Mouse (Mus musculus) stomach, embryonic 14.5 days (tissue): ENCODE results near the gene Zfp692. TPM values are rescaled to one million over a fixed set of nuclear protein-coding genes. Genes with fewer than 3 reads are reported as not detected.
A peak's percentile ranks its signal among the peaks of the same experiment; 100 is the strongest.

Experiments used
- ATAC-seq: fragments of 200-750 bp; cut with Nextera tagmentation; 2 replicates; pipeline ENCODE4 v1.8.0; 2017; ENCODE audit warnings: low read depth, moderate TSS enrichment; ENCODE audit not compliant: insufficient number of reproducible peaks, insufficient read depth, low FRiP score
- H3K27ac ChIP-seq: fragments of 300-500 bp; sonication (generic); 2 replicates; pipeline ENCODE4 v1.5.1; 2014; ENCODE audit warnings: mild to moderate bottlenecking, low read length, moderate library complexity, mixed read lengths
- H3K27me3 ChIP-seq: fragments of 300-500 bp; sonication (generic); 2 replicates; pipeline ENCODE4 v1.6.1; 2014; ENCODE audit warnings: low read length, control low read depth, mixed read lengths; ENCODE audit not compliant: control insufficient read depth, insufficient read depth
- H3K36me3 ChIP-seq: fragments of 300-500 bp; sonication (generic); 2 replicates; pipeline ENCODE4 v1.6.1; 2014; ENCODE audit warnings: mild to moderate bottlenecking, control low read depth, low read length, moderate library complexity, mixed read lengths; ENCODE audit not compliant: control insufficient read depth, insufficient read depth
- H3K4me1 ChIP-seq: fragments of 300-500 bp; sonication (generic); 2 replicates; pipeline ENCODE4 v1.6.1; 2014; ENCODE audit warnings: low read length, control low read depth, mixed read lengths; ENCODE audit not compliant: control insufficient read depth, insufficient read depth
- H3K4me2 ChIP-seq: fragments of 300-500 bp; sonication (generic); replicated peaks from 2 replicates; pipeline ENCODE4 v1.6.1; 2014; ENCODE audit warnings: low read depth, low read length, control low read depth
- H3K4me3 ChIP-seq: fragments of 300-500 bp; sonication (generic); 2 replicates; pipeline ENCODE4 v1.5.1; 2014; ENCODE audit warnings: low read depth, low read length, control low read depth
- H3K9ac ChIP-seq: fragments of 300-500 bp; sonication (generic); replicated peaks from 2 replicates; pipeline ENCODE4 v1.6.1; 2014; ENCODE audit warnings: low read depth, mild to moderate bottlenecking, control low read depth, low read length, moderate library complexity, mixed read lengths
- H3K9me3 ChIP-seq: fragments of 300-500 bp; sonication (generic); 2 replicates; pipeline ENCODE4 v1.6.1; 2016; ENCODE audit warnings: low read depth, low read length, control low read depth; ENCODE audit not compliant: control insufficient read depth
- WGBS: fragments of 180-500 bp; shearing (Covaris S2); extraction: QIAGEN DNeasy Blood & Tissue Kit; methylation state at CpG from one replicate; pipeline ENCODE4 v1.1.7; 2014; 5-methylcytosine and 5-hydroxymethylcytosine counted together
- polyA plus RNA-seq: library from polyadenylated mRNA; unstranded; fragments of >200 nt; fragmentation: Nextera tagmentation; extraction: Ambion mirVana; gene quantifications from 2 replicates; pipeline ENCODE4 v1.2.1, GENCODE M21; 2014

Gene Zfp692
- polyA plus RNA-seq, 1 experiment from 2014 or later = 19.8 TPM

- Histone ChIP-seq H3K9me3 (no peaks in the 10 kb centered on the region), H3K27ac (no peak overlapping the region), H3K9ac (no peak overlapping the region), H3K36me3 (no peaks in the 10 kb centered on the region), H3K4me2 (no peak overlapping the region), H3K27me3 (no peaks in the 10 kb centered on the region), H3K4me1 (no peaks in the 10 kb centered on the region), H3K4me3 (no peak overlapping the region)
- ATAC-seq = no peak
- WGBS = 68% methylated on average over 4 of the region's 4 CpGs
Observed at GRCm38 (mm10) chr11:58275756-58276155, 31.1 kb upstream of the Zfp692 start.

GRCm38 (mm10) chr11:58281970-58282496 lies 24.8 kb upstream of the Zfp692 start:
- Histone ChIP-seq H3K4me2 (no peak overlapping the region), H3K9ac (no peak overlapping the region), H3K4me1 (no peaks in the 10 kb centered on the region), H3K4me3 (no peak overlapping the region), H3K27me3 (no peaks in the 10 kb centered on the region), H3K36me3 (no peaks in the 10 kb centered on the region), H3K9me3 (no peaks in the 10 kb centered on the region), H3K27ac (no peak overlapping the region)
- 84% methylated on average over 13 of the region's 13 CpGs for WGBS
- ATAC-seq = no peak

GRCm38 (mm10) chr11:58282518-58282917 lies 24.4 kb upstream of the Zfp692 start:
- WGBS = 82% methylated on average over 5 of the region's 5 CpGs
- H3K36me3 ChIP-seq = no peaks in the 10 kb centered on the region
- no peak overlapping the region for H3K4me3 ChIP-seq

GRCm38 (mm10) chr11:58289992-58290682 lies 16.7 kb upstream of the Zfp692 start:
- H3K27me3 ChIP-seq = no peaks in the 10 kb centered on the region
- H3K9ac ChIP-seq = no peak overlapping the region
- no peak overlapping the region for H3K4me3 ChIP-seq
- no peaks in the 10 kb centered on the region for H3K9me3 ChIP-seq
- H3K27ac ChIP-seq = no peak overlapping the region
- no peak overlapping the region for H3K4me2 ChIP-seq
- no peaks in the 10 kb centered on the region for H3K4me1 ChIP-seq
- 71% methylated on average over 9 of the region's 9 CpGs for WGBS
- no peak for ATAC-seq
- no peaks in the 10 kb centered on the region for H3K36me3 ChIP-seq

More at GRCm38 (mm10) chr11:58282518-58282917, 24.4 kb upstream of the Zfp692 start:
- no peak for ATAC-seq
- Histone ChIP-seq H3K27me3 (no peaks in the 10 kb centered on the region), H3K9ac (no peak overlapping the region), H3K4me2 (no peak overlapping the region), H3K27ac (no peak overlapping the region), H3K9me3 (no peaks in the 10 kb centered on the region), H3K4me1 (no peaks in the 10 kb centered on the region)

- H3K4me1 ChIP-seq = no peaks in the 10 kb centered on the region
- no peak overlapping the region for H3K4me2 ChIP-seq
- 85% methylated on average over 4 of the region's 4 CpGs for WGBS
- no peak overlapping the region for H3K9ac ChIP-seq
- H3K9me3 ChIP-seq = no peaks in the 10 kb centered on the region
- no peaks in the 10 kb centered on the region for H3K27me3 ChIP-seq
- no peak overlapping the region for H3K27ac ChIP-seq
- ATAC-seq = no peak
- H3K4me3 ChIP-seq = no peak overlapping the region
- H3K36me3 ChIP-seq = no peaks in the 10 kb centered on the region
Observed at GRCm38 (mm10) chr11:58290812-58291211, 16.1 kb upstream of the Zfp692 start.

- no peak overlapping the region for H3K4me3 ChIP-seq
- no peak for ATAC-seq
- no peak overlapping the region for H3K4me2 ChIP-seq
- 47% methylated on average over 4 of the region's 4 CpGs for WGBS
- H3K27me3 ChIP-seq = no peaks in the 10 kb centered on the region
- H3K9ac ChIP-seq = no peak overlapping the region
- H3K9me3 ChIP-seq = no peaks in the 10 kb centered on the region
- no peaks in the 10 kb centered on the region for H3K4me1 ChIP-seq
- H3K27ac ChIP-seq = no peak overlapping the region
- no peaks in the 10 kb centered on the region for H3K36me3 ChIP-seq
Observed at GRCm38 (mm10) chr11:58292791-58293190, 14.1 kb upstream of the Zfp692 start.

- WGBS = 82% methylated on average over 6 of the region's 6 CpGs
- H3K4me1 ChIP-seq = no peaks in the 10 kb centered on the region
- H3K4me2 ChIP-seq = no peak overlapping the region
- H3K9ac ChIP-seq = no peak overlapping the region
- no peaks in the 10 kb centered on the region for H3K36me3 ChIP-seq
- H3K27ac ChIP-seq = no peak overlapping the region
- H3K9me3 ChIP-seq = no peaks in the 10 kb centered on the region
- ATAC-seq = no peak
- no peak overlapping the region for H3K4me3 ChIP-seq
- H3K27me3 ChIP-seq = no peaks in the 10 kb centered on the region
Observed at GRCm38 (mm10) chr11:58297396-58297795, 9.5 kb upstream of the Zfp692 start.

- no peak for ATAC-seq
- no peak overlapping the region for H3K27ac ChIP-seq
- 11% methylated on average over 13 of the region's 13 CpGs for WGBS
Observed at GRCm38 (mm10) chr11:58301057-58301456, 5.8 kb upstream of the Zfp692 start.

More at GRCm38 (mm10) chr11:58301057-58301456, 5.8 kb upstream of the Zfp692 start:
- peak overlapping the region; percentile 50 for H3K4me2 ChIP-seq
- peak overlapping the region; percentile 54 for H3K4me3 ChIP-seq
- H3K27me3 ChIP-seq = no peaks in the 10 kb centered on the region
- H3K9me3 ChIP-seq = no peaks in the 10 kb centered on the region
- no peaks in the 10 kb centered on the region for H3K36me3 ChIP-seq
- peaks cover 5% of the 10 kb centered on the region; the same call in 1 of the 2 replicates for H3K4me1 ChIP-seq
- no peak overlapping the region for H3K9ac ChIP-seq
